10 mouse cellular contexts compared by ENCODE assay signal in the genomic region with DNA sequence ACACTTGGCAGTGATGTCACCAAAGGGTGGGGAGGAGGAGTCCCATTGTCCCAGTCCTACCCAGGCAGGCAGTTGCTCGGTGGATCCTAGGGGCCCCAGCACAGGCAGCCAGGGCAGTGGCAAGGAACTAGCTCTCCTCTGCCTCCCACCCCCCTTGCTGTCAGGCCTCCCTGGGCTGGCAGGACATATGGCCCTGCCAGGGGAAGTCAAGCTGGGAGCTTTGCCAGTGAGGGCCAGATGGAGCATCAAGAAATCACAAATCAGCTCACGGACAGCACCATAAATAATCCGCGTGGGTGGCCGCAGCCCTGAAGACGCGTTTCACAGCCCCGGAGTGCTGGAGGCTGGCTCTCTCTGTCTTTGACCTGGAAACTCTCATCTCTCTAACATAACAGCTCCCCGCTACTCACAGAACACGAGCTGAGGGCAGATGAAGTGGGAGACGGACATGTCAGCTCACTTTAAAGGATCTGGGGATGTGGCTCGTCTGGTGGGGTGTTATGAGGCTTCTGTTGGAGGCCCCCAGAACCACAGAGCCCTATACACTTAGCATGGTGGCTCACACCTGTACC. TPM values are rescaled to one million over a fixed set of nuclear protein-coding genes. Genes with fewer than 3 reads are reported as not detected.
DNase-seq lines count a peak whose midpoint lies in the region; ATAC-seq and TF ChIP-seq lines count a peak whose summit lies in the region.
"Had no signal": no experiment of that assay in that cellular context is flagged by ENCODE, and none has a peak within 500 bp of the region (broad histone marks: within the 10 kb centered on the region; RNA-seq: fewer than 3 reads in every experiment).

No protein-coding gene starts in this region.

- no peak overlapping the region for H3K4me2 ChIP-seq in embryonic facial prominence, embryonic 15.5 days (replicated peaks)
- peak overlapping the region; percentile 33 for H3K4me2 ChIP-seq in hindbrain, postnatal 0 days (ENCODE audit: low read depth, low read length)
- H3K4me2 ChIP-seq in limb, embryonic 11.5 days (ENCODE audit: low read depth, severe bottlenecking), result no peak overlapping the region

- H3K27me3 ChIP-seq in embryonic facial prominence, embryonic 15.5 days, result no peaks in the 10 kb centered on the region
- H3K27me3 ChIP-seq in hindbrain, postnatal 0 days (ENCODE audit: insufficient read depth, low read length), result no peaks in the 10 kb centered on the region
- H3K27me3 ChIP-seq in limb, embryonic 11.5 days (ENCODE audit: control insufficient read depth, insufficient read depth, low read length), result no peaks in the 10 kb centered on the region

- 20% methylated on average over 12 of the region's 12 CpGs for WGBS in embryonic facial prominence, embryonic 15.5 days
- 5% methylated on average over 12 of the region's 12 CpGs for WGBS in hindbrain, postnatal 0 days
- 5% methylated on average over 12 of the region's 12 CpGs for WGBS in limb, embryonic 11.5 days

- no peak for TF ChIP-seq CTCF in bone marrow macrophage, adult 2 months (IDR thresholded peaks at IDR 0.05; ENCODE audit: low read depth, low read length)
- TF ChIP-seq CTCF in hindbrain, postnatal 0 days (IDR thresholded peaks at IDR 0.05; ENCODE audit: low read depth), result no peak

- no peaks in the 10 kb centered on the region for H3K36me3 ChIP-seq in embryonic facial prominence, embryonic 15.5 days
- H3K36me3 ChIP-seq in hindbrain, postnatal 0 days (ENCODE audit: insufficient read depth, low read length), result no peaks in the 10 kb centered on the region
- H3K36me3 ChIP-seq in limb, embryonic 11.5 days (ENCODE audit: control insufficient read depth, insufficient read depth, low read length), result no peaks in the 10 kb centered on the region

- H3K4me3 ChIP-seq in bone marrow macrophage, adult 2 months (ENCODE audit: insufficient read depth, low read length), result peak overlapping the region; percentile 27
- no peak overlapping the region for H3K4me3 ChIP-seq in embryonic facial prominence, embryonic 15.5 days (replicated peaks)
- no peak overlapping the region for H3K4me3 ChIP-seq in hindbrain, postnatal 0 days (ENCODE audit: low read length)
- H3K4me3 ChIP-seq in limb, embryonic 11.5 days (ENCODE audit: low read depth, low read length), result no peak overlapping the region
- H3K4me3 ChIP-seq: erythroblast, embryonic 14.5 days had no signal

- TF ChIP-seq POLR2A in bone marrow macrophage, adult 2 months (IDR thresholded peaks at IDR 0.05; ENCODE audit: borderline replicate concordance, low read depth, low read length), result no peak

- no peaks in the 10 kb centered on the region for H3K9me3 ChIP-seq in embryonic facial prominence, embryonic 15.5 days (replicated peaks)
- no peaks in the 10 kb centered on the region for H3K9me3 ChIP-seq in hindbrain, postnatal 0 days (ENCODE audit: low read length)
- no peaks in the 10 kb centered on the region for H3K9me3 ChIP-seq in limb, embryonic 11.5 days (ENCODE audit: control insufficient read depth, low read length)

- peaks cover 14% of the 10 kb centered on the region for H3K4me1 ChIP-seq in bone marrow macrophage, adult 2 months (ENCODE audit: control insufficient read depth, insufficient read depth, low read length)
- peaks cover 11% of the 10 kb centered on the region for H3K4me1 ChIP-seq in embryonic facial prominence, embryonic 15.5 days
- H3K4me1 ChIP-seq in hindbrain, postnatal 0 days (ENCODE audit: insufficient read depth, low read length), result no peaks in the 10 kb centered on the region
- H3K4me1 ChIP-seq in limb, embryonic 11.5 days (ENCODE audit: control insufficient read depth, insufficient read depth, low read length), result peaks cover 9% of the 10 kb centered on the region; the same call in 1 of the 2 replicates

- ATAC-seq in embryonic facial prominence, embryonic 15.5 days (ENCODE audit: insufficient number of reproducible peaks, low FRiP score, low TSS enrichment, low read depth), result no peak; the same call in 1 of the 2 replicates
- peak; percentile 94 for ATAC-seq in hindbrain, postnatal 0 days
- ATAC-seq in limb, embryonic 11.5 days (ENCODE audit: insufficient number of reproducible peaks, low FRiP score, low TSS enrichment, low read depth), result no peak

- peak; percentile 33 for DNase-seq in gastrocnemius, postnatal 10 days
- DNase-seq in gastrocnemius, adult 18-20 months (ENCODE audit: low spot score), result no peak
- peak; percentile 92 for DNase-seq in hindbrain, postnatal 0 days (ENCODE audit: low spot score)
- DNase-seq in limb, embryonic 11.5 days (ENCODE audit: low spot score), result no peak
- peak; percentile 91 for DNase-seq in right cerebral cortex, adult 18-20 months
- no peak for DNase-seq in urinary bladder, adult 2 months (ENCODE audit: low spot score)

- no peak overlapping the region for H3K9ac ChIP-seq in embryonic facial prominence, embryonic 15.5 days
- peak overlapping the region; percentile 25 for H3K9ac ChIP-seq in hindbrain, postnatal 0 days (replicated peaks; ENCODE audit: low read length)
- peak overlapping the region; percentile 55 for H3K9ac ChIP-seq in limb, embryonic 11.5 days (ENCODE audit: low read length)

- H3K27ac ChIP-seq in bone marrow macrophage, adult 2 months (ENCODE audit: insufficient read depth, low read depth, low read length), result peak overlapping the region; percentile 65
- H3K27ac ChIP-seq in embryonic facial prominence, embryonic 15.5 days (replicated peaks), result peak overlapping the region; percentile 61; the same call in 1 of the 2 replicates
- H3K27ac ChIP-seq in hindbrain, postnatal 0 days, result peak overlapping the region; percentile 85
- no peak overlapping the region for H3K27ac ChIP-seq in limb, embryonic 11.5 days (replicated peaks; ENCODE audit: low read depth, low read length)

RNA-seq across cellular contexts. Expression of gene Rps10, which starts 6.1 kb away (rescaled TPM):
- 100 to 1,000 TPM; 708 to 712 TPM for total RNA-seq in gastrocnemius, postnatal 10 days (2021)
- 100 to 1,000 TPM; 400 to 411 TPM for total RNA-seq in gastrocnemius, adult 18-20 months (2021)
- 1,367 and 1,405 TPM in 2 replicates for polyA plus RNA-seq in bone marrow macrophage, adult 2 months (2012; ENCODE audit: insufficient read depth, insufficient read length, missing spikeins)
- 989 and 990 TPM in 2 replicates for polyA plus RNA-seq in embryonic facial prominence, embryonic 15.5 days (2015; fragmentation: Nextera tagmentation; extraction: Ambion mirVana)
- total RNA-seq in hindbrain, postnatal 0 days (2014; rRNA removed), result 1,174 and 1,303 TPM in 2 replicates
- polyA plus RNA-seq in hindbrain, postnatal 0 days (2015; fragmentation: Nextera tagmentation; extraction: Ambion mirVana), result 497 and 519 TPM in 2 replicates
- 1,013 and 1,034 TPM in 2 replicates for polyA plus RNA-seq in limb, embryonic 11.5 days (2014; fragmentation: Nextera tagmentation; extraction: Ambion mirVana)
- polyA plus RNA-seq in urinary bladder, adult 2 months (2012; rRNA removed), result 1,256 and 1,277 TPM in 2 replicates

RNA-seq across cellular contexts. Expression of gene RPS10-NUDT3, which starts 7.6 kb away (rescaled TPM):
- total RNA-seq in gastrocnemius, postnatal 10 days (2021), result not detected
- 1 to 10 TPM in 1 of 2 experiments, not detected in 1; 1.5 TPM for total RNA-seq in gastrocnemius, adult 18-20 months (2021)
- not detected in 2 replicates for polyA plus RNA-seq in bone marrow macrophage, adult 2 months (2012; ENCODE audit: insufficient read depth, insufficient read length, missing spikeins)
- polyA plus RNA-seq in embryonic facial prominence, embryonic 15.5 days (2015; fragmentation: Nextera tagmentation; extraction: Ambion mirVana), result not detected in 2 replicates
- not detected in 2 replicates for total RNA-seq in hindbrain, postnatal 0 days (2014; rRNA removed)
- polyA plus RNA-seq in hindbrain, postnatal 0 days (2015; fragmentation: Nextera tagmentation; extraction: Ambion mirVana), result not detected in 2 replicates
- not detected in 2 replicates for polyA plus RNA-seq in limb, embryonic 11.5 days (2014; fragmentation: Nextera tagmentation; extraction: Ambion mirVana)
- polyA plus RNA-seq in urinary bladder, adult 2 months (2012; rRNA removed), result 0.08 and 0.10 TPM in 2 replicates
- polyA plus RNA-seq: erythroblast, embryonic 14.5 days; spleen, adult 2 months had no signal

RNA-seq across cellular contexts. Expression of gene Pacsin1, which starts 12.7 kb away (rescaled TPM):
- 1 to 10 TPM in 1 of 2 experiments, under 1 TPM in 1; 0.33 to 1.8 TPM for total RNA-seq in gastrocnemius, postnatal 10 days (2021)
- under 1 TPM in 1 of 2 experiments, not detected in 1; 0.33 TPM for total RNA-seq in gastrocnemius, adult 18-20 months (2021)
- polyA plus RNA-seq in bone marrow macrophage, adult 2 months (2012; ENCODE audit: insufficient read depth, insufficient read length, missing spikeins), result not detected in 2 replicates
- polyA plus RNA-seq in embryonic facial prominence, embryonic 15.5 days (2015; fragmentation: Nextera tagmentation; extraction: Ambion mirVana), result 5.2 and 5.3 TPM in 2 replicates
- 38.3 and 62.9 TPM in 2 replicates for total RNA-seq in hindbrain, postnatal 0 days (2014; rRNA removed)
- 80.0 and 85.1 TPM in 2 replicates for polyA plus RNA-seq in hindbrain, postnatal 0 days (2015; fragmentation: Nextera tagmentation; extraction: Ambion mirVana)
- 5.6 and 6.5 TPM in 2 replicates for polyA plus RNA-seq in limb, embryonic 11.5 days (2014; fragmentation: Nextera tagmentation; extraction: Ambion mirVana)
- polyA plus RNA-seq in urinary bladder, adult 2 months (2012; rRNA removed), result 0.67 and 0.96 TPM in 2 replicates

RNA-seq across cellular contexts. Expression of gene Nudt3, which starts 19.3 kb away (rescaled TPM):
- total RNA-seq in gastrocnemius, postnatal 10 days (2021), result 100 to 1,000 TPM; 267 to 291 TPM
- 100 to 1,000 TPM; 249 to 272 TPM for total RNA-seq in gastrocnemius, adult 18-20 months (2021)
- polyA plus RNA-seq in bone marrow macrophage, adult 2 months (2012; ENCODE audit: insufficient read depth, insufficient read length, missing spikeins), result 55.7 and 58.0 TPM in 2 replicates
- polyA plus RNA-seq in embryonic facial prominence, embryonic 15.5 days (2015; fragmentation: Nextera tagmentation; extraction: Ambion mirVana), result 98.7 and 99.3 TPM in 2 replicates
- 252 and 264 TPM in 2 replicates for total RNA-seq in hindbrain, postnatal 0 days (2014; rRNA removed)
- polyA plus RNA-seq in hindbrain, postnatal 0 days (2015; fragmentation: Nextera tagmentation; extraction: Ambion mirVana), result 210 and 220 TPM in 2 replicates
- 29.7 and 42.2 TPM in 2 replicates for polyA plus RNA-seq in limb, embryonic 11.5 days (2014; fragmentation: Nextera tagmentation; extraction: Ambion mirVana)
- 112 and 116 TPM in 2 replicates for polyA plus RNA-seq in urinary bladder, adult 2 months (2012; rRNA removed)

Comparison
In these comparisons a context has a peak if more than half of its experiments do, and no peak if none do; other contexts are left out.
1. DNase-seq: peak in gastrocnemius, postnatal 10 days (single experiment), hindbrain, postnatal 0 days (single experiment) and right cerebral cortex, adult 18-20 months (single experiment); none in gastrocnemius, adult 18-20 months (single experiment), limb, embryonic 11.5 days (single experiment) and urinary bladder, adult 2 months (single experiment).
2. RNA of gene Pacsin1, which starts 12.7 kb away (polyA plus RNA-seq): 80.0 to 85.1 TPM in hindbrain, postnatal 0 days; 5.6 to 6.5 TPM in limb, embryonic 11.5 days, 5.2 to 5.3 TPM in embryonic facial prominence, embryonic 15.5 days, 0.67 to 0.96 TPM in urinary bladder, adult 2 months and not detected in bone marrow macrophage, adult 2 months; every median in the first group is over 10 times any median in the second.